Mouse (Mus musculus) erythroblast, embryonic 14.5 days (primary cell): Measurements from ENCODE around the gene Rftn1.

Source experiments
- GATA1 ChIP-seq: IDR thresholded peaks from 2 replicates; pipeline ENCODE4 v1.6.1; 2012; ENCODE audit warnings: low read length, inconsistent platforms, mixed read lengths
- TAL1 ChIP-seq: IDR thresholded peaks from 3 replicates; pipeline ENCODE4 v1.6.1; 2012; ENCODE audit warnings: low read length, inconsistent platforms, mixed read lengths

GRCm38 (mm10) chr17:50117461-50117860 is 73.0 kb downstream of the Rftn1 start:
- no peak for TF ChIP-seq GATA1
- TF ChIP-seq TAL1 = no peak
